Mouse (Mus musculus) lung, embryonic 14.5 days (tissue): ENCODE measurements at regions not wholly inside any gene's neighbourhood (a gene's known extent, or its start where the extent isn't known, plus 50 kb on each side); places are given as distances from the start of the nearest gene placed in this dataset.
A peak's percentile ranks its signal among the peaks of the same experiment; 100 is the strongest.

ENCODE experiments used
- ATAC-seq: fragments of 200-750 bp; cut with Nextera tagmentation; 2 replicates; pipeline ENCODE4 v1.8.0; 2017; ENCODE audit warnings: mild to moderate bottlenecking, moderate TSS enrichment, moderate library complexity; ENCODE audit not compliant: insufficient read depth
- DNase-seq: peaks from one replicate; pipeline ENCODE4 v3.0.0-alpha.2; 2015
- H3K27ac ChIP-seq: fragments of 300-500 bp; sonication (generic); 2 replicates; pipeline ENCODE4 v1.5.1; 2014; ENCODE audit warnings: low read depth, mild to moderate bottlenecking, moderate library complexity
- H3K27me3 ChIP-seq: fragments of 300-500 bp; sonication (generic); 2 replicates; pipeline ENCODE4 v1.6.1; 2014; ENCODE audit warnings: low read length, control low read depth; ENCODE audit not compliant: insufficient read depth
- H3K36me3 ChIP-seq: fragments of 300-500 bp; sonication (generic); 2 replicates; pipeline ENCODE4 v1.6.1; 2014; ENCODE audit warnings: control low read depth; ENCODE audit not compliant: insufficient read depth
- H3K4me1 ChIP-seq: fragments of 300-500 bp; sonication (generic); 2 replicates; pipeline ENCODE4 v1.6.1; 2014; ENCODE audit warnings: antibody characterized with exemption, control low read depth; ENCODE audit not compliant: insufficient read depth
- H3K4me2 ChIP-seq: fragments of 300-500 bp; sonication (generic); 2 replicates; pipeline ENCODE4 v1.6.1; 2014; ENCODE audit warnings: mild to moderate bottlenecking
- H3K4me3 ChIP-seq: fragments of 300-500 bp; sonication (generic); 2 replicates; pipeline ENCODE4 v1.5.1; 2014; ENCODE audit warnings: low read depth, low read length
- H3K9ac ChIP-seq: fragments of 300-500 bp; sonication (generic); 2 replicates; pipeline ENCODE4 v1.6.1; 2014
- H3K9me3 ChIP-seq: fragments of 300-500 bp; sonication (generic); 2 replicates; pipeline ENCODE4 v1.6.1; 2016; ENCODE audit warnings: low read depth, low read length, control low read depth
- CTCF ChIP-seq: IDR thresholded peaks from 2 replicates; pipeline ENCODE4 v1.5.1; 2016; ENCODE audit warnings: antibody characterized with exemption, low read depth
- WGBS: fragments of 180-500 bp; shearing (Covaris S2); extraction: QIAGEN DNeasy Blood & Tissue Kit; methylation state at CpG from one replicate; pipeline ENCODE4 v1.1.7; 2014; 5-methylcytosine and 5-hydroxymethylcytosine counted together

- H3K9me3 ChIP-seq, result no peaks in the 10 kb centered on the region
- no peak for TF ChIP-seq CTCF
- H3K27ac ChIP-seq, result no peak overlapping the region
- WGBS, result 74% methylated on average over 15 of the region's 15 CpGs
- H3K4me3 ChIP-seq, result no peak overlapping the region
- DNase-seq, result no peak
- H3K4me2 ChIP-seq, result no peak overlapping the region
- no peaks in the 10 kb centered on the region for H3K27me3 ChIP-seq
- H3K36me3 ChIP-seq, result no peaks in the 10 kb centered on the region
- no peak overlapping the region for H3K9ac ChIP-seq
- no peaks in the 10 kb centered on the region for H3K4me1 ChIP-seq
- no peak for ATAC-seq
Observed at GRCm38 (mm10) chr15:88391822-88392221, 208.3 kb upstream of the Zdhhc25 start.

GRCm38 (mm10) chr15:88399064-88399463 lies 201.0 kb upstream of the Zdhhc25 start:
- Histone ChIP-seq H3K4me2 (no peak overlapping the region), H3K9ac (no peak overlapping the region), H3K4me3 (no peak overlapping the region), H3K4me1 (no peaks in the 10 kb centered on the region), H3K36me3 (no peaks in the 10 kb centered on the region), H3K27me3 (no peaks in the 10 kb centered on the region), H3K27ac (no peak overlapping the region), H3K9me3 (no peaks in the 10 kb centered on the region)
- peak; percentile 21; the same call in 1 of the 2 replicates for TF ChIP-seq CTCF
- ATAC-seq (no peak), DNase-seq (peak; percentile 19)
- 47% methylated on average over 5 of the region's 5 CpGs for WGBS

GRCm38 (mm10) chr15:88399989-88400388 lies 200.1 kb upstream of the Zdhhc25 start:
- Histone ChIP-seq H3K27ac (no peak overlapping the region), H3K4me3 (no peak overlapping the region), H3K4me1 (no peaks in the 10 kb centered on the region), H3K27me3 (no peaks in the 10 kb centered on the region), H3K9me3 (no peaks in the 10 kb centered on the region), H3K9ac (no peak overlapping the region), H3K36me3 (no peaks in the 10 kb centered on the region), H3K4me2 (no peak overlapping the region)
- ATAC-seq (no peak), DNase-seq (no peak)
- TF ChIP-seq CTCF, result no peak
- WGBS, result 56% methylated on average over 12 of the region's 12 CpGs

- ATAC-seq (no peak), DNase-seq (peak; percentile 7)
- no peaks in the 10 kb centered on the region for H3K36me3 ChIP-seq
- H3K9me3 ChIP-seq, result no peaks in the 10 kb centered on the region
- no peak overlapping the region for H3K4me3 ChIP-seq
- TF ChIP-seq CTCF, result peak; percentile 25; the same call in 1 of the 2 replicates
- H3K27ac ChIP-seq, result no peak overlapping the region
- H3K4me2 ChIP-seq, result no peak overlapping the region
- no peaks in the 10 kb centered on the region for H3K4me1 ChIP-seq
- no peaks in the 10 kb centered on the region for H3K27me3 ChIP-seq
- 49% methylated on average over 9 of the region's 9 CpGs for WGBS
- no peak overlapping the region for H3K9ac ChIP-seq
Observed at GRCm38 (mm10) chr15:88400787-88401186, 199.3 kb upstream of the Zdhhc25 start.

- DNase-seq, result no peak
- Histone ChIP-seq H3K27ac (no peak overlapping the region), H3K9ac (no peak overlapping the region), H3K4me1 (no peaks in the 10 kb centered on the region), H3K4me3 (no peak overlapping the region), H3K36me3 (no peaks in the 10 kb centered on the region), H3K27me3 (no peaks in the 10 kb centered on the region), H3K9me3 (no peaks in the 10 kb centered on the region), H3K4me2 (no peak overlapping the region)
- no peak for ATAC-seq
- no peak for TF ChIP-seq CTCF
- WGBS, result 73% methylated on average over 20 of the region's 20 CpGs
Observed at GRCm38 (mm10) chr15:88408461-88409379, 191.4 kb upstream of the Zdhhc25 start.

GRCm38 (mm10) chr15:88414206-88414605 lies 185.9 kb upstream of the Zdhhc25 start:
- Histone ChIP-seq H3K9me3 (no peaks in the 10 kb centered on the region), H3K4me3 (no peak overlapping the region), H3K4me1 (no peaks in the 10 kb centered on the region), H3K36me3 (no peaks in the 10 kb centered on the region), H3K4me2 (no peak overlapping the region), H3K27ac (no peak overlapping the region), H3K9ac (no peak overlapping the region), H3K27me3 (no peaks in the 10 kb centered on the region)
- ATAC-seq (no peak), DNase-seq (no peak)
- 60% methylated on average over 4 of the region's 4 CpGs for WGBS
- TF ChIP-seq CTCF, result no peak

- Histone ChIP-seq H3K27ac (no peak overlapping the region), H3K36me3 (no peaks in the 10 kb centered on the region), H3K4me1 (no peaks in the 10 kb centered on the region), H3K27me3 (no peaks in the 10 kb centered on the region), H3K9ac (no peak overlapping the region), H3K4me2 (no peak overlapping the region), H3K9me3 (0 out of 2 replicates have a peak, but pooled peaks cover 8% of the 10 kb centered on the region), H3K4me3 (no peak overlapping the region)
- ATAC-seq (no peak), DNase-seq (no peak)
- WGBS, result 65% methylated on average over 8 of the region's 8 CpGs
- TF ChIP-seq CTCF, result no peak
Observed at GRCm38 (mm10) chr15:88418881-88419280, 181.2 kb upstream of the Zdhhc25 start.
